Mouse (Mus musculus): ENCODE data around the gene Vamp8. TPM values are rescaled to one million over a fixed set of nuclear protein-coding genes. Genes with fewer than 3 reads are reported as not detected.

Vamp8 gene
- polyA plus RNA-seq, 3 experiments from 2014 or later, result 338 to 440 (median 338) TPM

DNA sequence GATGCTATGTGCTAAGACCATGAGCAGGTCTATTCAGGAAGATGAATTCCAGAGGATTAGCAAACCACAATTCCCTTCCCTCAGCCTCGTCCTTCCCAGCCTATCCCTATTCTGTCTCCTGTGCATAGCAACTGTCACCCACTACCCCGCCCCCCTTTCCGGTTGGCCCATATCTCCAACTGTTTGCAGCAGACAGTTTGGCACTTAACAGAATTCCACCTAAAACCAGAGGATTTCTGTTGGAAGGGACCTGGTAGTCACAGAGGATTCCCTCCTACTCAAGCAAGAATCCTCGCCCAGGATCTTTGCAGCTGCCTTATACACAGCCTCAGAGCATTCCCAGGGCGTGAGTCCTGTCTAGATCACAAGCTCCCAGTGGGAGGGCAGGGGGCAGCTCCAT is 19.4 kb downstream of the Vamp8 start:
- ATAC-seq, result no peak

GRCm38 (mm10) chr6:72370091-72370490 is 20.4 kb downstream of the Vamp8 start:
- no peak for ATAC-seq

DNA sequence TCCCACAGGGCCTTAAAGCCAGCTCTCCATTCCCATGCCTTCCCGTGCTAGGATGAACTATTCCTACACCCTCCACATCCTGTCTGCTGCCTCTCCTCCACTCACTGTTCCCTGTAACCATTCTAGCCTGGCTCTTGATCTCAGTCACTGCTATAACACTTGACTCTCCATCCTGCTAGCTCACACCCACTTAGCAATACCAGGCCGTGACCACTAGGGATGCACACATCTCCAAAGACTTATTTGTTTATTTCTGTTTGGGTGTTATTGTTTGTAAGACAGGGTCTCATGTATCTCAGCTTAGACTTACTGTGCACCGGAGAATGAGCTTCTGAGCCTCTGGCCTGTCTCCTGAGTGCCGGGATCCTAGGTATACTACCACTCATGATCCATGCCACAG is 20.9 kb downstream of the Vamp8 start:
- peak; percentile 57 for ATAC-seq

DNA sequence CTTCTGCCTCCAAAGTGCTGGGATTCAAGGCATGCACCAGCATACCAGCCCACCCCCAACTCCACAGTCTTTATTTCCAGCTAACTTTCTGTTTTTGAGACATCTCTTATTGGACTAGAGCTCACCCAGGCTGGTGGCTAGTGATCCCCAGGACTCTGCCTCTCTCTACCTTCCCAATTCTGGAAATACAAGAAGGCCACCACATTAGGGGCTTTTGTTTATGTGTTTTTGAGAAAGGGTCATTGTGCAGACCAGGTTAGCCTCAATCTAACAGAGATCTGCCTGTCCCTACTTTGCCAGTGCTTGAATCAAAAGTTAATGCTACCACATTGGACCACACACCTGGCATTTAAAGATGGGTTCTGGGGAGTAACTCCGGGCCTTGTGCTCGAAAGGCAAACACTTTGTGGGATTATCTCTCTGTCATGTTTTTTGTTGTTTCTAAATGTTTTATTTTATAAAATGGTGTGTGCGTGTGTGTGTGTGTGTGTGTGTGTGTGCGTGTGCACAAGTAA is 23.0 kb downstream of the Vamp8 start:
- no peak for ATAC-seq

DNA sequence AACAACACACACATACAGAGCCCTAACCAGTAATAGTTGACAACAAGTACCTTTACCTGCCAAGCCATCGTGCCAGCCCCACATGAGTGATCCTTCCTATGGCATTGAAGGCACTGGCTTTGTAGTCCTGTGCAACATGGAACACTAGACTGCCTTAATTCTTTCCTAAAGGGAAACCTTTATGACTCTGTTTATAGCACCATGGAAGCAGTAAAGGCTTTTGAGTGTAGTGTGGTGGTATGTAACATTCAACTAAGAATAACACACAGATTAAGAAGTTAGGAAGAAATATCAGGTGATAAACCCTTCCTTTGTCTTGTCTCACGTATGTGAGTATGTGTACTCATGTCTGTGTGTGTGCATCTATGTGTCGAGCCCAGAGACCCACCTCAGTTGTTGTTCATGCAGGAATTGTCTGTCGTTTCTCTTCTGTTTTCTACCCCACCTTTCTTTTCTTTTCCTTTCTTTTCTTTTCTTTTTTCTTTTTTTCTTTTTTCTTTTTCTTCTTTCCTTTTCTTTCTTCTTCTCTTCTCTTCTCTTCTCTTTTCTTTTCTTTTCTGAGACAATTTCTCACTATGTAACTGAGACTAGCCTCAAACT is 23.6 kb downstream of the Vamp8 start, which contains the start of gene Rnf181:
Gene Rnf181, minus strand, starts transcription at position 113 of the 600 bp plus-strand sequence.
- ATAC-seq, result no peak

DNA sequence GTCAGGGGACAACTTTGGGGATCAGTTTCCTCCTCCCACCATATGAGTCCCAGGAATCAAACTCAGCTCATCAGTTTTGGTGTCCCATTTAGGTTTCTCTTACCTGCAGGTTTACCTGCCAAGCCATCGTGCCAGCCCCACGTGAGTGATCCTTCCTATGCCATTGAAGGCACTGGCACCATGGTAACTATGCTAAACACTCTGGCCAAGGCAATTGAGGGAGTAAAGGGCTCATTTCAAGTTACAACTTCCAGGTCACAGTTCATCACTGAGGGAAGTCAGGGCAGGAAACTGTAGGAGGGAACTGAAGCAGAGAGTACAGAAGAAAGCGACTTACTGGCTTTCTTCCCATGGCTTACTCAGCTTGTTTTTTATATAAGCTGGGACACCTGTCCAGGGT is 24.2 kb downstream of the Vamp8 start:
- no peak for ATAC-seq

DNA sequence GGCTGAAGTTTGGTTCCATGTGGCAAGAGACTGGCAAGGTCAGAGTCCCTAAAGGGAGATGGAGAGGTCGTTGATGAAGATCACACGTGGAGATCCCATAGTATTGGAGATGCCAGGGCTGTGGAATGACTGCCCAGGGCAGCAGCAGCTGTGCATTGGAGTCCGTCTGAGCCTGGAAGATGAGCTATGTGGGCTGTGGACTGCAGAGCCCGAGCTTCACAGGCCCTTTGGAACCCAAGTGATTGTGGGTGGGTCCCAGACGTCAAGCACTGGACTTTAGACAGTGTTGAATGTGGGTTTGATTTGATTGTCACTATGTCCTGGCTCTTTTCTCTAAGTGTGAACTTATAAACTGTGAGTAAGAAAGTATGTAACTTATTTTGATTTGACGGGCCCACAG is 25.5 kb downstream of the Vamp8 start:
- ATAC-seq, result no peak

DNA sequence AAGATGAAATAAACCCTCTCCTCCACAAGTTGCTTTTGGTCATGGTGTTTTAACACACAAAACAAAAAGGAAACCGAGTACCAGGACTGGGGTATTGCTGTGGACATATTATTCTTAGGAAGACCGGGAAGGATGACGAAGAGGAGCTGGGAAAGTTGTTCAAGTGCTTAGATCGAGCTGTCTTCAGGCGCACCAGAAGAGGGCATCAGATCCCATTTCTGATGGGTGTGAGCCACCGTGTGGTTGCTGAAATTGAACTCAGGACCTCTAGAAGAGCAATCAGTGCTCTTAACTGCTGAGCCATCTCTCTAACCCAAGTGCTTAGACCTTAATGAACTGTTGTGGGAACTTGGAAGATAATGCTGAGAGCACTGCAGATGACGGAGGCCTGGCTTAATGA is 26.5 kb downstream of the Vamp8 start:
- ATAC-seq, result no peak

- peak; percentile 99 for ATAC-seq
Measured at GRCm38 (mm10) chr6:72362132-72363028, 28.1 kb downstream of the Vamp8 start.

GRCm38 (mm10) chr6:72361121-72361551 is 29.4 kb downstream of the Vamp8 start:
- no peak for ATAC-seq

GRCm38 (mm10) chr6:72360599-72360935 is 29.9 kb downstream of the Vamp8 start:
- no peak for ATAC-seq

GRCm38 (mm10) chr6:72359891-72360598 is 30.5 kb downstream of the Vamp8 start:
- no peak for ATAC-seq

GRCm38 (mm10) chr6:72359343-72359742 is 31.2 kb downstream of the Vamp8 start:
- ATAC-seq, result no peak

DNA sequence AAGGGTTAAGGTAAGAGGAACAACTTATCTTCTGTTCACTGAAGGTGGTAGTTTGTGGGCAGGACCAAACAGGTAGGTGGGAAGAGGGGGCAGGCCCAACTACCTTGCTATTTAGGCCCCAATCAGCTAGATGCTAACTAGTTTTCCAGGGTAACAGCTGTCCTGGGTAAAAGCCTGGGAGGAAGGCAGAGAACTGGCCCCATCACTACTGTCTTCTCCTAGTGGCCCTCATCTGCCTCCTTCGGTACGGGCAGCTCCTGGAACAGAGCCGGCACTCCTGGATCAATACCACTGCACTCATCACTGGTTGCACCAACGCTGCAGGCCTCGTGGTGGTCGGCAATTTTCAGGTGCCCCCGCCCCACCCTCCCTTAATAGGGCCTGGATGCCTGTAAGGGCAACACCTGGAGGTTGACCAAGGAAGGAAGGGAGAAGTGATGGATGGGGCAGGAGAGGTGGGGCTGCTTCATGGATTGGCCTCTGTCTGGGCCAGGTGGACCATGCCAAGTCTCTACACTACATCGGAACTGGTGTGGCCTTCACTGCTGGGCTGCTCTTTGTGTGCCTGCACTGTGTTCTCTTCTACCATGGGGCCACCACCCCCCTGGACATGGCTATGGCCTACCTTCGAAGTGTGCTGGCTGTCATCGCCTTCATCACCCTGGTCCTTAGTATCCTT is 32.3 kb downstream of the Vamp8 start:
- no peak for ATAC-seq

- no peak for ATAC-seq
Measured at GRCm38 (mm10) chr6:72357164-72358079, 33.1 kb downstream of the Vamp8 start.

- no peak for ATAC-seq
Measured at GRCm38 (mm10) chr6:72356001-72356532, 34.4 kb downstream of the Vamp8 start.

DNA sequence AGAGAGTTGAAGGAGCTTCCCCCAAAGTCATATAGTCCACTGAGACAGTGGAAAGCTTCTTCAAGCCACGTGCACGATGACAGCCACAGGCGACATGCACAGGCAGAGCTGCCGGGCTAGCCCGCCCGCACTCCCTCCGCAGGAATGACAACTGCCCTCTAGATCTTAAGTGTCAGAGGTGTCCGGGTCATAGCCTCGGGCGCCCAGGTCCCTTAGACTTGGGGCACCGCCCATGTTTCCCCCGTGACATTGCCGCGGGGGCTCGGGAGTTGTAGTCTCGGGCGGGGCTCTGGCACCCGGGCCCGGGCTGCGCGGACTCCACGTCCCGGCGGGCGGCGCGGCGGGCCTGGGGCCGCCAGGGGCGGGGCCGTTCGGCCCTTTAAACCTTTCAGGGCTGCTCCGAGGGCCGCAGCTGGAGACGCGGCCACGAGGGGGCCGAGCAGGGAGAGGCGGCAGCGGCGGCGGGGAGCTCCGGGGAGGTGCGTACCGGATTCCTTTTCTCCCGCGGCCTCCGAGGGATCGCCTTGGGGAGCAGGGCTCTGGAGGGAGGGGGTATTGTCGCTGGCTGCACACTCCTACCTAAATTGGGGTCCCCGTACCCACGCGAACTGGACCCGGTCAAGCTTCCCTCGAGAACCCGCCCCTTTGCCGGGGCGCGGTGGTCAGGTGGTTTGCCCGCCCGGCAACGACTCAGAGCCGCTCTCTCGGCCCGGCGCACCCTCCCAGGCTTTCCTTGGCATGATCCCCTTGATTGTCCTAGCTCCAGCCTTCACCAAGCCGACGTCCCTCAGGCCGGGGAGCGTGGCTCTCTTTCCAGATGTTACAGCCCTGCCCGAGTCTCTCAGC is 35.2 kb downstream of the Vamp8 start, which contains the start of gene Tmem150a:
Gene Tmem150a, plus strand, starts transcription at position 382 of the 846 bp plus-strand sequence.
- ATAC-seq, result peak; percentile 69

- ATAC-seq, result no peak
Measured at GRCm38 (mm10) chr6:72354025-72354424, 36.5 kb downstream of the Vamp8 start.

DNA sequence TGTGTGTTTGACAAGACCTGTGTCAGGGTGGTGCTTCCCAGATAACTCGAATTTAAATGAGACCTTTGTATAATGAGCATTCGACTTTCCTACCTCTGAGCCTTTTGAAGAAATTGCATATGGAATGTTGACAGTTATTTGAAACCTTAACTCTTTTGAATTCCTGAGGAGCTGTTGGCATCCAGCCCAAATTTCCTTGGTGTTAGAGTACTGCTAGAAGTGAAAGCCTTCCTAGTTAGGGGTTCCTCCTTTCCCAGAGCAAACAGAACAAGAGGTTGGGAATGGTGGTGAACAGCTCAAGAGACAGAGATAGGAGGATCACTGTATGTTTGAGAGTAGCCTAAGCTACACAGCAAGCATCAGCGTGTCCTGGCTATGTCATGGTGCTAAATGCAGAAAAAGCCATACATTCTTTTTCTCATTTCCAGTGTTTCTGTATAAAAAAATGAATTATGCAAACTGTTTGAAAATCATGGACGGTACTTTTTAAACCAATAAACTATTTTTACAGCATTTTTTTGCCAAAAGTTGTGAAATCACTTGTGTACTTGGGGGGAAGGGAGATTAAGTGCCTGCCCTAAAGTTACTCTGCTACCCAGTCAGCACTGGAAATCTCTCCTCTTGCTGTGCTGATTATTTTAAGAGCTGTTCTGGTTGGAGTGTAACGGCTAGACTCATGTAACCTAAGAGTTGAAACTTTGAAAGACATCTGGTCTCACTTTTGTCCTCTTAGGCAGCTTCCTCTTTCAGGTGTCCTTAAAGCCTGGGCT is 37.7 kb downstream of the Vamp8 start:
- ATAC-seq, result no peak
